Mouse (Mus musculus): ENCODE measurements around the gene Rps16.

Gene Rps16

GRCm38 (mm10) chr7:28350155-28350883, at the start of gene Rps16:
Gene Rps16 (plus strand): TSS chr7:28350652.
- peak; percentile 98 for DNase-seq (ENCODE audit: low spot score)

DNA sequence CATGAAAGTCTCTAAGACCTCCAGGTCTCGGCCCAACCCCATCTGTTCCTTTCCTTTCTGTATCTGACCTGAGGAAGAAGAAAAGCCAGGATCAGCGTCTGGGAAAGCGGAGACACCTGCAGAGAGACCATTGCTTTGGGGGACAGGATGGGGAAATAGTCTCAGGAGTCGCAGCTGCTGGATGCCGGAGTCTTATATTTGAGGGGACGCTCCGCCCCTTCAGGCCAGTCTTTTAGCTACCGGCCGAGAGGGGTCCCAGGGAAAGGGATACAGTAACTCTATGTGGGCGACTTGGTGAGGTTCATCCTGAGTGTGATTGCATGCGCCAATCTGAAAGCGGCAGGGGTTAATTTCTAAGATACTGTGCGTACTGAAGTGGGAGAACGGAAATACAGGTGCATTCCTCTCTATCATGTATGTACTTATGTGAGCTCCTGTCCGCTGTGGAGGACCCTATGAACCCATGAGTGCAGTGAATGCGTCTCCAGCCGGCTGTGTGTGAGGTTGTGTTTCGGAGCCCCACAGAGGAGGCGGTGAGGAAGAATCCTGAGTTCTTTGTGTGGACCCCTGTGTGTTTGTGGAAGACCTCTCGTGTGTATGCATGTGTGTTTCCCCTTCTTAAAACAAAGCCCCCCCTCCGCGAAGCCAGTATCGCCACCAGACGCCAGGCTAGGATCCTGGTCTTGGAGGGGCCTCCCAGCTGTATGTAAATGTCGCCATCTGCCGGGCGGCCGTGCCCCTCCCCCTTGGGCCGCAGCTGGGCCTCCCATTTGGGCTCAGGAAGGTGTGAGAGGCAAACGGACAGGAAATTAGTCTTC, 48.6 kb upstream of the Rps16 start, which contains the start of gene Dll3:
Gene Dll3 (minus strand): TSS at position 623 of the 818 bp plus-strand sequence.
- DNase-seq (ENCODE audit: low spot score) = no peak

DNA sequence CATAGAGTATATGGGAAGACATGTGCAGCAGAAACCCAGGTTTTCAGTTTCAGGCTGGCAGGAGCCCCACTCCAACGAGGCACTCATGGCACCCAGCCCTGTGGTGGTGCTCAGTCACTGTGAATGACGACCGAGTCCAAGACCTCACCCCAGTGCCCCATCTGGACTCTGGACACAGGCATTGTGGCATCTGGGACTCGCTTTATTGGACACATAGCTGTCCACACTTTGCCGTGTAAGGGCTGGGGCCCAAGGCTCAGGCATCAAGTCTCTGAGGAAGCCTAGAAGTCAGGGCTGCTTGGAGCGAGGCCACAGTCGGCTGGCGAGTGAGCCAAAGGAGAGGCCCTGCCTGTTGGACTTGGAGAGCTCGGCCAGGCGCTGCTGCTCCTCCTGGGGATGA, 44.8 kb upstream of the Rps16 start:
- no peak for DNase-seq (ENCODE audit: low spot score)

DNA sequence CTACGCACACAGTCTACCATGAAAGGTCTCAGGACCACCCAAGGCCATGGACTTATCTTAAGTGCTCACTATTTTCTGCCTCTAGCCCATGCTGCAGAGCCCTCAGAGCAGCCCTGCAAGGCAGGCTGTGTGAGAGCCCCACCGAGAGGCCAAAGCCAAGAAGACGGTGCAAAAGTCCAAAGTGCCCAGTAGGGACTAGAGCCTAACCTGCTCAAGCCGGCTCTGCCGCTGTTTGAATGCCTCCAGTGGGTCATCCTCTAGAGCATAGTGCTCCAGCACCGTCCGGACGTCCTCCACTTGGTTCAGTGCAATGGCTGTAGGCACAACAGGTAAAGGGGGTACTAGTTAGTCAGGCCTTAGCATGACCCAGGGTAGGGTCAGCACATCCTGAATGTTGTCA, 44.2 kb upstream of the Rps16 start:
- no peak for DNase-seq (ENCODE audit: low spot score)

DNA sequence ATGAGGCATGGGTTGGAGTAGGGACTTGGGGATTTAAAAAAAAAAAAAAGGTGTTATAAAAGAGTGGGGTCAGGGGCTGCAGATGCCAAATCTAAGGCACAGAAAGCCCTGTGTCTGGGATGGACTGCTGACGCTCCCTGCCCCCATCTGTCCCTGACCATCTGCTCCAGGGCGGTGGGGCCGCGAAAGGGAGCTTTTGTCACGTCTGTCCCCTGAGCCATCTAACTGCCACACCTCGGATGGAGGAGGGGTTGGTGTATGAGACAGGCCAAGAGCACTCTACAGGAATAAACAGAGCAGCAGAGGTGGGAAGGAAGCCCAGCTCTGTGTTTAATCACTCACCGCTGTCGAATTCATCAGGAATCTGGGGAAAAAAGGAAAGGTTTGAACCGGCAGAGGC, 40.7 kb upstream of the Rps16 start:
- no peak for DNase-seq (ENCODE audit: low spot score)

DNA sequence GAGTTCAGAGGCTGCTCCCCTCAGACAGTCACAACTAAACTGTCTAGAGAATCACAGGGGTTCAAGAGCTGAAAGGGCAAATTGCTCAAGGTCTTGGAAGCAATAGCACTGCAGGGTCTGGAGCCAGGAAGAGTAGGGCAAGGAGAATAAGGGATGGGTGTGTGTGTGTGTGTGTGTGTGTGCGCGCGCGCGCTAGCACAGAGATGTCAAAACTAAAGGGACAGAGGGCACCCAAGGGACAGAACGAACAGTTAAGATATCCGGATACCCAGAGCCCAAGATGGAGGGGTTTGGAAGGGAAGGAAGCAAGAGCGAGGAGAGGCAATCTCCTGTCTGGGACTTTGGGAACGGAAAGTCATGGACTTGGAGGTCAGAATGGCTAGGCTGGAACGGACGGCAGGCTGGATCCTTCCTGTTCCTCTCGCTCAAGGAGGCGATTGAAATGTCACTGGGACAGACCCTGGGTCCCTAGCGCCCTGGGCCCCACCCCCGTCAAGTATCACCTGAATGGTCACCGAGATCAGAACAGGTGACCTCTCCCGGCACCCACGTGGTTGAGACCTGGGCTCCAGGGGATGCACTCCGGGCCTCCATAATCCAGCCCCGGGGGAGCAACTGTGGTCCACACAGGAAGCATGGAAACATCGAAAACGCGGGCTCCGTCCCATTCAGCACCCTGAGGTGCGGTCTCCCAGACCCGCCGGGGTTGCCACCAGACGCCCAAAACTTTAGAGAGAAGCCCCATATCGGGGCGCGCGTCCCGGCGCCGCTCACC, 39.1 kb upstream of the Rps16 start:
- DNase-seq (ENCODE audit: low spot score) = no peak

DNA sequence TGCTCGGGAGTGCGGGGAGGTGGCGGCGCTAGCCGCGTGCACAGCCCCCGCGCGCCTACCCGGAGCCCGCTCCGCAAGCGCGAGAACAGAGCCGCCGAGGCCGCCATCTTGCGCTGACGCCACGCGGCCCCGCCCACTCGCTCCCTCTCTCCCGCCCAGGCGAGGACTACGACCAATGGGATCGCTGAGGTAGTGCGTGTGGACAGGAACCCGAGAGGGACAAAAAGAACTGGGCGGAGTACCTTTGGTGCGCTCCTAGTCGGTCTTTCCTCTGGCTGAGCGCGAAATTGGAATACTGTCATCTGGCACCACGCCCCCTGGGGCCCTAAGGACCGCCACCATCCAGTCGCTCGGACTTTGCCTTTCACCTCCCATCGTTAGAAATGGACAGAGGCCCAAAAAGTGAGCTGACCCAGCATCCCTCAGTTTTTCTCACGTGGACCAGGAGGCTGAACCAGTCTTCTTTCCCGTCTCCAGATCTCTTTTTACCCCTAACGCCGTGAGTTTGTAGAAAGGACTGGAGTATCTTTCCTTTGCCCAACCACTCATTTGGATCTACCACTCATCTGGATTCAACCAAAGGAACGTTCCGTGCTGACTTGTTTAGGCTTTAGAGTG, 38.4 kb upstream of the Rps16 start, which contains the start of gene Timm50:
Gene Timm50 (minus strand): TSS at position 147 of the 618 bp plus-strand sequence.
- peak; percentile 92 for DNase-seq (ENCODE audit: low spot score)

DNA sequence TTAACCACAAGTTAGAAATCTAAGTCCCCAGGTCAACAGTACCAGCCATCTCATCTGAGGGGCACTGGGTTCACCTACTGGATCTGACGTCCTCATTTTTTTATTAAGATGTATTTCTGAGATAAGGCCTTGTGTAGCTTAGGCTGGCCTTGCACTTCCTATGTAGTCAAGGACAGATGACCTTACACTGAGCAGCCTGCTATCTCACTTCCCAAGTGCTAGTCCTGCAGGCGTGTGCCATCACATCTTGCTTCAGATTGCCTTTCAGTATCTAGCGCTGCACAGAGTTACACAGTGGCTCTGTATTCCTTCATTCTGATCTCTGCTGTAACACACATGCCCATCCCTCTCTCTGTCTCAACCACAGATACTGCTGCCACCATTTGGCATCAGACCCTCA, 32.4 kb upstream of the Rps16 start:
- DNase-seq (ENCODE audit: low spot score) = no peak

GRCm38 (mm10) chr7:28318714-28319113, 31.7 kb upstream of the Rps16 start:
- DNase-seq (ENCODE audit: low spot score) = no peak

DNA sequence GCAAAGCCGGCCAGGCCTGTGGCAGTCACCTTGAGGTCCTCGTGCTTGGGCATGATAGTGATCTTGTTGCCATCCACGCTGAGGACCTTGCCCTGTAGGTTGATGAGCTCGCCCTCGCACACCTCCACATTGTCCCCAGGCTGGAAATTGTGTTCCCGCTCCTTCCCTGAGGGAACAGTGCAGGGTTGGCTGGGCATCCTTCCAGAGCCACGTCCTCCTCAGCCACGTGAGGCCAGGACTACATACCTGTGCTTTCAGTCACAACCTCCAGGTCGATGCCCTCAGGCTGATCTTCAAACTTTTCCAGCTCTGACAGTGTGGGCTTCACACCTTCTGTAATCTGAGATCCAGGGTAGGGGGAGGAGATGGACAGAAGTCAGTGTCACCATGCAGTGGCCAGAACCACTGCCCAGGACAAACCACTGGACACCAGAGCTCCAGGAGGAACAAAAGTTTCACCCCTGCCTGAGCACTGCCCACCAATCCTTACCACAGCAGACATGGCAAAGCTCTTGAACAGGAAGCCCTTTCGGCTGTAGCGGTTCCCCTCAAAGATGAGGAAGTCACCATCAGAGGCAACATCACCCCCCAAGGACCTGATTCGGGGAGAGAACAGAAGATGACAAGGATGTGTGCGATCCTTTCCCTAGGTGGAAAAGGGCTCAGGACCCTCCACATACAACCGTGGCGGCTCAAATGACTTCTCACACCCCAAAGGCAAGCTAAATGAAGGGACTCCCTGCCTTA, 28.3 kb upstream of the Rps16 start:
- DNase-seq (ENCODE audit: low spot score) = no peak

GRCm38 (mm10) chr7:28325293-28325692, 25.2 kb upstream of the Rps16 start:
- no peak for DNase-seq (ENCODE audit: low spot score)

DNA sequence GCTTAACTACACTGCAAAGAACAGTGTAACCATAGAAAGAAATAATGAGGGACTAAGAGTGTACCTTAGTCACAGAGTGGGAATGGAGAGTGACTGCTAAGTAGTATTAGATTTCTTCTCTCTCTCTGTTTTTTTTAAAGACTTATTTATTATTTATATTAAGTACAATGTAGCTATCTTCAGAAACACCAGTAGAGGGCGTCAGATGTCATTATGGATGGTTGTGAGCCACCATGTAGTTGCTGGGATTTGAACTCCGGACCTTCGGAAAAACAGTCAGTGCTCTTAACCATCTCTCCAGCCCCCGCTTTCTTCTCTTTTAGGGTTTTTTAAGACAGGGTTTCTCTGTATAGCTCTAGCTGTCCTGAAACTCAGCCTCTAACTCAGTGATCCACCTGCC, 24.0 kb upstream of the Rps16 start:
- no peak for DNase-seq (ENCODE audit: low spot score)

GRCm38 (mm10) chr7:28328260-28328659, 22.2 kb upstream of the Rps16 start:
- no peak for DNase-seq (ENCODE audit: low spot score)

DNA sequence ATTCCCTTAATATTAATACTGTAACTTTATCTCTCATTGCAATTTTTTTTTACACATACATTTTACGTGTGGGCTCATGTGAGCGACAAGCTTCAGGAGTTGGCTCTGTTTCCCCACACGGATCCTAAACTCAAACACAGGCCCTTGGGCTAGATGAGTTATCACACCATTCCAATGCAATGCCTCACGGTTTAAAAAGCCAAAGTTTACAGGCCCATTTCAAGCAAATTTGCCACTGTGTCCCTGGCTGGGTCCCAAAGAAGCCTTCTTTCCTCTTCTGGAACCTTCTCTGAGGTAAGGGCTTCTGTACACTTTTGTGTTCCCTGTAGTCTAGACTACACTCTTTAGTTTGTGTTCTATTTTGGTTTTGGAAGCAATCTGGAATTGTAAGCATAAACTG, 15.9 kb upstream of the Rps16 start:
- DNase-seq (ENCODE audit: low spot score) = no peak

GRCm38 (mm10) chr7:28335471-28335870, 15.0 kb upstream of the Rps16 start:
- no peak for DNase-seq (ENCODE audit: low spot score)

GRCm38 (mm10) chr7:28338108-28338998, 12.1 kb upstream of the Rps16 start, which contains the start of gene Supt5:
Gene Supt5 (minus strand): TSS chr7:28338746.
- DNase-seq (ENCODE audit: low spot score) = peak; percentile 79

GRCm38 (mm10) chr7:28339213-28339917, 11.1 kb upstream of the Rps16 start:
- DNase-seq (ENCODE audit: low spot score) = no peak

GRCm38 (mm10) chr7:28341381-28341780, 9.1 kb upstream of the Rps16 start:
- no peak for DNase-seq (ENCODE audit: low spot score)

DNA sequence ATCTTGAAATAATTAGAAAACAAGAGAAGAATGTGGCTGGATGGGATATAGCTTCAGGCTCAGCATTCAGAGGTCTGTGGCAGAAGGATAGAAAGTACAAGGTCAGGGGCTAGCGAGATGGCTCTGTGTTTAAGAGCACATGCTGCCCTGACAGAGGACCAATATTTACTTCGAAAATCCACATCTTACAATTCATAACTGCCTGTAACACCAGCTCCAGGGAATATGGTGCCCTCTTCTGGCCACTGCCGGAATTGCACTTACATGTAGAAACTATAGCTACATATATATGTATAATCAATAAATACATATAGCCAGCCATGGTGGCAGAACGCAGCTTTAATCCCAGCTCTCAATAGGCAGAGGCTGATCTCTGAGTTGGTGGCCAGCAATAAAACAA, 5.8 kb upstream of the Rps16 start:
- peak; percentile 42 for DNase-seq (ENCODE audit: low spot score)

DNA sequence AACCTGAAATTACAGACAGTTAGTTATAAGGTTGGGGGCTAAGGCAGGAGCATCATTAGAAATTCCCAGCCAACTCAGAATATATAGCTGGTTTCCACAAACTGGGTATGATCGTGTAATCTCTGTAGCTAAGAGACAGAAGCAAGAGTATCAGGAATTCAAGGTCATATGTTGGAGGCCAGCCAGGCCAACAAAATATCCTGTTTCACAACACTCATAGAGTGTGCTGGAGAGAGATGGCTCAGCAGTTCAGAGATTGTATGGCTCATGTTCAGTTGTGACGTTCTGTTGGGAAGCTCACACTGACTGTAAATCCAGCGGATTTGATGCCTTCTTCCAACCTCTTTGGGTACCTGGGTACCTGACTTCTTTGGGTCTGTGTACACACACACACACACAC, 2.7 kb upstream of the Rps16 start:
- no peak for DNase-seq (ENCODE audit: low spot score)
